20 mouse cellular contexts compared by ENCODE assay signal in the genomic region with DNA sequence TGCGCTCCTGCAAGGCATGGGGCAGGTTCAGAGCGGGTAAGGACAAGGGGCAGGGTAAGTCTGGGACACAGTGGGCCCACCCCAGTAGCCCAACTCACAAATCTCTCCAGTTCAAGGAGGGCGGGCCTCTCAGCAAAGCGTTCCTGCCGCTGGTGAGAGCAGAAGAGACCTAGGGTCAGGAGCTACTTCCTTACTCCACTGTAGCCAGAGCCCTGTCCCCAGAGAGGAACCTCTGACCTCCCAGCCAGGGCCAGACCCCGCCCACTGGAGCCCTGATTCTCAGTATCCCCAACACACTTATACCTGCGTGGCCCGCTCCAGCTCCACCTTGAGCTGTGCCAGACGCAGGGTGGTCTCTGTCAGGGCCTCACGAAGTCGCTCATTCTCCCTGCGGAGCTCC. TPM values are rescaled to one million over a fixed set of nuclear protein-coding genes. Genes with fewer than 3 reads are reported as not detected.
"Had no signal": no experiment of that assay in that cellular context is flagged by ENCODE, and none has a peak within 500 bp of the region (broad histone marks: within the 10 kb centered on the region; RNA-seq: fewer than 3 reads in every experiment).

No protein-coding gene starts in this region.

- DNase-seq: liver, postnatal 0 days; lung, adult 2 months; lung, postnatal 14 days; lung, postnatal 36 days; right cerebral cortex, adult 18-20 months; right cerebral cortex, postnatal 25 days; right cerebral cortex, postnatal 4 days; spleen, adult 18-20 months; thymus, adult 18-20 months; thymus, postnatal 14 days; thymus, postnatal 36 days had no signal

- H3K9me3 ChIP-seq: lung, embryonic 15.5 days; megakaryocyte, embryonic 14.5 days; midbrain, embryonic 13.5 days; midbrain, embryonic 15.5 days; neural tube, embryonic 12.5 days had no signal

- H3K4me3 ChIP-seq: lung, embryonic 15.5 days; megakaryocyte, embryonic 14.5 days; midbrain, embryonic 13.5 days; midbrain, embryonic 15.5 days; neural tube, embryonic 12.5 days had no signal

- ATAC-seq: liver, postnatal 0 days; lung, postnatal 0 days; midbrain, embryonic 13.5 days; midbrain, embryonic 15.5 days had no signal

- H3K27ac ChIP-seq: lung, embryonic 15.5 days; macrophage; midbrain, embryonic 13.5 days; midbrain, embryonic 15.5 days; neural tube, embryonic 12.5 days had no signal

- H3K27me3 ChIP-seq: lung, embryonic 15.5 days; midbrain, embryonic 15.5 days had no signal

RNA-seq across cellular contexts. Expression of gene Tnnt1, which starts 33.9 kb away (rescaled TPM):
- total RNA-seq: monocyte, adult 5-6 weeks; neutrophil, adult 5-6 weeks had no signal
